Mouse (Mus musculus) adipocyte (in vitro differentiated cells): Measurements from ENCODE around the gene Gm20696.
A peak's percentile ranks its signal among the peaks of the same experiment; 100 is the strongest.

ENCODE experiments used
- DNase-seq: peaks from one replicate; pipeline ENCODE4 v3.0.0-alpha.2; 2016; ENCODE audit warnings: low spot score

Gm20696 gene

DNA sequence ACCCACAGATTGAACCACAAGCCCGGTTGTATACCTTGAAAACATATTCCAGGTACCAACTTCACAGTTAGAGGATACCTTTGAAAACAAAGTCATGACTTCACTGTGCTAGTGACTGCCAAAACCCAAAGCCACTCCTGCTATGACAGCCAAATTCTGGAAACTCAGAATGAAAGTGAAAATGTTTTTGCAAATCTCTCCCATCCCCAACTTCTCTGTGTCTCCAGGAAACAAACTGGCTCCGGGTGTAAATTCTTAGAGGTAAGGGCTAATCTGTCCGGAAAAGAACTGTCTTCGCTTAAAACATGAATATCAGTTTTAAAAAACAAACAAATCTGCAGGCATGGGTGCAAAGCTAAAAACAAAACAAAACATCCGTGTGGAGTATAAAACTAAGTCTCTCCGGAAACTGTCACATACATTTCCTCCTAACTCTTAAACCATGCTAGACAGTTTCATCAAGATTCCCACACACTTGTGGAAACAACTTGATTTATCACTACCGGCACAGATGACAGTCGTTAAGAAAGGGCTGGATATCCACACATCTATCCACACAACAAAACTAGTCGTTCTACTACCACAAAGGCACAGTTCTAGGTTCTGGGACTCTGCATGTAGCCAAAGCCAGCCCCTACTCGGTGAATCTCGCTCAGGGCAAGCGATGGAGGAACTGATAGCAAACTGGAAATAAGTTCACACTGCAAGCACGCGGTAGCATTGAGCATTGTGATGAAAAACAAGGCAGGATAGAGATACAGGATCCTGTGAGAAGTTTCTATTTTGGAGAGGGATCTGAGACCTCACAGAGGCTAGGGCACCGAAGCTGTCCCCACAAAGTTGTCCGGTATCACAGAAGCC lies 910 bp downstream of the Gm20696 start:
- DNase-seq = peak; percentile 28

DNA sequence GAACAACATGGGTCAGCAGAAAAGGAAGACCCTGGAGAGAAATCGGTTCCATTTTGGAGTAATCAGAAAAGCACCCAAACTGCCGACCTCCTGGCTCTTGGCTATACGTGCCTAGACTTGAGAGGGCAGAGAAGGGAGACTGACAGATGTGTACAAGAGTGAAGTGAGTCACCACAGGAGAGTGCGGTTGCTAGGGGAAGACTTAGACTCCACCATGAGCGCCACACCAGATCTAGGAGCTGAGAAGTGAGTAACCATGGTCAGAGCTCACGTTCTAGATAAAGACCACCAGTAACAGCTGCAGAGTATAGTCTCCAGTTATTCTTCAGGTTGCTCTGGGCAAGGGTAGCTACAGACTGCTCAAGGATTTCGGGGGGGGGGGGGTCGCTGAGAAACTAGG lies 3.4 kb downstream of the Gm20696 start:
- DNase-seq = no peak

DNA sequence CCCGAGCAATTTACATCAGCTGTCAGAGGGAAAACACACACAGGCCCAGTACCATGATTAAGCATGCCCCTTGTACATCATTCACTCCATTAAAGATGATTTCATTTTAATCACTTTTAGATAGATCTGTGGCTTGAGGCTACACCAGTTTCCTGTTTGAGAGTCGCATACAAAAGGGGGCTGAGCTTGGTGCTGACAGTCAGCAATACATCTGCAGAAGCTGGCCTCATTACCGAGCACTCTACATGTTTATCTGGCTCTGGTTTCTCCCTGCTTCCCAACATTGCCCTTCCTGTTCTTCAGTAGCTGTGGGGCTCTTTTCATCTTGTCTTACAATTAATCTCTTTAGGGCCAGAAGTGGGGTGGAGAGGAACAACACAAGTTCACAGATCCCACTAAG lies 6.2 kb downstream of the Gm20696 start:
- no peak for DNase-seq

- DNase-seq = no peak
Observed at GRCm38 (mm10) chr6:99658586-99658985, 8.0 kb downstream of the Gm20696 start.

- DNase-seq = no peak
Observed at GRCm38 (mm10) chr6:99656088-99656487, 10.5 kb downstream of the Gm20696 start.

GRCm38 (mm10) chr6:99655488-99655887 lies 11.1 kb downstream of the Gm20696 start:
- DNase-seq = no peak

DNA sequence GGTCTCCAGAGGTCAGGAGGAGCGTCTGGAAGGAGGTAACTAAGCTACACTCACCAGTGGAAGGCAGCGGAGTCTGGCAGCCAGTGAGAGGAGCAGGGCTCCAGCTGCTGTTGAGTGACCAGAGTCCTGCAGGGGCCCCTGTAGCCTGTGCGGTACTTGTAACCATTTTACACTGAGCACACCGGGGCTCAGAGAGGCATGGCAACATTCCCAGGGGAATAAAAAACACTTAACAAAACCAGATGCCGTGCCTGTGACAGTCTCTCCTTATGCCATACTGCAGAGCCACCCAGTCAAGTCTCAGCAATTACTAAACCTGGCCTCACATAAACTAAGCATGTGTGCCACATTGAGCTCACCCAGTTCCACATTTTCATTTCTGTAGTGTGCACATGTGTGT lies 12.3 kb downstream of the Gm20696 start:
- no peak for DNase-seq

GRCm38 (mm10) chr6:99652341-99652740 lies 14.3 kb downstream of the Gm20696 start:
- DNase-seq = no peak

GRCm38 (mm10) chr6:99649307-99649706 lies 17.3 kb downstream of the Gm20696 start:
- DNase-seq = no peak

GRCm38 (mm10) chr6:99646344-99646743 lies 20.3 kb downstream of the Gm20696 start:
- no peak for DNase-seq

DNA sequence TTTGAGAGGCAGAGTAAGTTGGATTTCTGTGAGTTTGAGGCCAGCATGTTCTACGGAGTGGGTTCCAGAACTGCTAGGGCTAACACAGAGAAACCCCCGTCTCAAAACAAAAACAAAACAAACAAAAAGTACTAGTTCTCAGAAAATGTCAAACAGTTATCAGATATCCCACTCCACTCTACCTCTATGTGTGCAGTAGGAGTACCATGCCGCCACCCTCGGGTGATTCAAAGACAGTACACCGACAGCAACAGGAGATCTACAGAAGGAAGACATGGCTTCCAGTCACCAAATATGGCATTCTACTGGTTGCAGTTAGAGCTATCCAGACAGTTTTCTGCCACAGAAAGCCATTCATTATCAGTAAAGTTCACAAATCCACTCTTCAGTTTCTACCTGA lies 21.7 kb downstream of the Gm20696 start:
- DNase-seq = no peak

DNA sequence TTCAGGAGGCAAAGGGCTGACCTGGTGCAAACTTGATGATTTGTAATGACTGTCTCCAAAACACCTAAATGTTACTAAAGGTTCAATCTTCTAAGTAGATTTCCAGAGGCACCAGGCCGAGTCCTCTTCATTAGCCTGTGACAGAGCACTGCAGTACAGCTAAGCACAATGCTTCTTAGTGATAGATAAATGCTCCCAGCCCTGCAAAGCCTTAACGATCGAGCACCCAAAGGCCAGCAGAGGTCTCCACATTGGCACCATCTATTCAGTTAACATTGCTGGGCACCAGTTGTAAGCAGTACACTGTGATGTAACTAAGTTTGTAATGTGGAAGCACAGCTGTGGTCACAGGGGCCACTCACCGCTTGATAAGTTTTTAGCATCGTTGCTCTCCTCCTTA lies 22.2 kb downstream of the Gm20696 start:
- no peak for DNase-seq

DNA sequence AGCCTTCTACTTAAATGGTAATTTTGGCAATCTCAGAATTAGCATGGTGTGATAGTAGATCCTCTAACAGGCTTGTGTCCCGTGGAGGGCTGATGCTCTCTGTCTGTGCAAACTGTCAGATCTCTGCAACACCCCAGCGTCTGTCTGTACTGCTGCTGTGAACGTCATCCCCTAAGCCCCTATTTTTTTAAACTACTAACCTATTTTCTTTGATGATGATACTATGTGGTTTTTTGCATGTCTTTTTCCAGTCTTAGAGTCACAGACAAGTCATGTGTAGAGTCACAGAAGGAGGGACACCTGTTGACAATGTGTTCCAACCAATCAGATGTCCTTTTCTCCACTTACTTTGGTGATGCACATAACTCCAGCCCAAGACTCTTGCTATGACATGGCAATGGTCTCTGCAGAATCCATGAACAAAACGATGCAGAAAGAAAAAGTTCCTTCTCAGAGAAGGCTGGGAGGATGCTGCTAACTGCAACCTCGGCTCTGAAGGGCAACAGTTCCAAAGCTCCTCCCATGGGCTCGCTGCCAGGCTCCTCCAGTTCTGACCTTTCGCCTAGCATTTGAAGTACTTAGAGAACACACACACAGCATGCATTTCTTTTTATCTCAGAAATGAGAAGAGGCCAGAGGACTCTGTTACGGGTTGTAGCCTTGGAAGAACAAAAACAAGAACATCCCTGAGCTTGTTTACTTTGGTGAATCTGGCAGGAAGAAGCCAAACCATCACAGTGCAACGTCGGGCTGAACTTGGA lies 23.0 kb downstream of the Gm20696 start:
- peak; percentile 61 for DNase-seq

- no peak for DNase-seq
Observed at GRCm38 (mm10) chr6:99637456-99637855, 29.1 kb downstream of the Gm20696 start.

DNA sequence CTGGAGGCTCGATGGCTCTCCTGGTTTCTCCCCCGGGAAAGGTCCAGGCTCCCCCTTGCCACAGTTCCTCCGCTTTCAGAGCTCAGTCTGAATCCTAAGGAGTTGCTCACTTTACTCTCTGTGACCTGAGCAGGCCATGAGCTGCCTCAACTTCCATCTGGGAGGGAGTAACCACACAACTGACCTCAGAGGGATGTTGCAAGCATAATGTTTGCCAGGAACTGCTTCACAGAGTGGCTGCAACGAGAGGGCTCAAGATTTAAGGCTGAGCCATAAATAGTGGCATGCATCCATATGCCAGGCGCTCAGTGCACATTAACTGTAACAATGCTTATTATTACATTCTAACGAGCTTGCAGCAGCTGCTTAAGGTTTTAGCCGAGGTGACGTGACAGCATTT lies 29.8 kb downstream of the Gm20696 start:
- peak; percentile 17 for DNase-seq

DNA sequence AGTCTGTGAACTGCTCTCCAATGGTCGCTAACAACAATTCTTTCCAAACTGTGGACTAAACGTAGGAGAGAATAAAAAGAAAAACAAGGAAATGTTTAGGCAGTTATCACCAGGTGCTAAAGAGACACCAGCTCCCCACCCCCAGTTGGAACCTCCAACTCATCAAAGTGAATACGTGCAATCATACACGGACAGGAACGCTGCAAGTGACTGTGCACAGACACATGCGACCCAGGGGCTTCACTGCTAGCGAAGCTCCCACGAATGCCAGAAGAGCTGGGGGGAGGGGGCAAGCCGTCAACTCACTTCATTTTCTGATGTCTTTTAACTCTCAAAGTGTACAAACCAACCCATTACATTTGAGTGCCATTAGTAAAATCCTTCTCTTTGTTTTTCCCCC lies 30.5 kb downstream of the Gm20696 start:
- DNase-seq = no peak

DNA sequence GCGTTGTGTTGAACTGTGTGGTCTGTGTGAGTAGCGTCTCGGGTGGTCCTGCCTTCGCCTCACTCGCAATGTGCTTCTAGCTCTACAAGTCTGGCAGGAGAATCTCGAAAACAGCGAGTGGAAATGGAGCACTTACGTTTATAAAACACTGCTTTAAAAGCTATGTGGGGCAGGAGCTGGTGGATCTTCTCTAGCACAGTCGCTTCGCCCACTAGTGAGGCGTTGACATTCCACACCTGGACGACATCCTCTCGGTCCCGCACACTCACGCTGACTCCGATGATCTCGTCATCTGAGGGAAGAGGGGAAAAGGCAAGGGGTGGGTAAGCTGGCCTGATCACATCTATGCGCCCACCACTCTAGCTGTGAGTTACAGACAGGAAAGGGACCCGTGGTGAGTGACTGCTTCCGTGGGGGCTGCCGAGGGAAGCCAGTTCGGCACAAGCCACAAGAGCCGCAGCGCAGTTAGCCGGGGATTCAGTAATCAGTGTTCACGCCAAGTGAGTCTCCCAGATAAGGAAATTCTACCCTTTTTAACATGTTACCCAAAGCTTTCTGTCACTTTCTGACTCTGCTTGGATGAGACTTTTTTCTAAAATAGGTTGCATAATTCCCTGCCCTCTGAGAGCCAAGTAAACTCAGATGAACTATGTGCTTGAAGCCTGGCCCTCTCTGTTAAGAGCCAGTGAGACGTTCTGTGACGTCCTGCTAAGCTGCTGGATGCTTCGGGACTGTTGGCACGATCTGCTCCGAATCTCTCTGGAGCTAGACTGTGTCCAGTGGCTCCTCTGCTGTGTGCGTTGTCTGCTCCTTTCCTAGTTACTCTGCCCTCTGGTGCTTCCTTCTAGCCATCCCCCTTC lies 34.2 kb downstream of the Gm20696 start:
- DNase-seq = peak; percentile 81

GRCm38 (mm10) chr6:99631637-99632036 lies 35.0 kb downstream of the Gm20696 start:
- no peak for DNase-seq

DNA sequence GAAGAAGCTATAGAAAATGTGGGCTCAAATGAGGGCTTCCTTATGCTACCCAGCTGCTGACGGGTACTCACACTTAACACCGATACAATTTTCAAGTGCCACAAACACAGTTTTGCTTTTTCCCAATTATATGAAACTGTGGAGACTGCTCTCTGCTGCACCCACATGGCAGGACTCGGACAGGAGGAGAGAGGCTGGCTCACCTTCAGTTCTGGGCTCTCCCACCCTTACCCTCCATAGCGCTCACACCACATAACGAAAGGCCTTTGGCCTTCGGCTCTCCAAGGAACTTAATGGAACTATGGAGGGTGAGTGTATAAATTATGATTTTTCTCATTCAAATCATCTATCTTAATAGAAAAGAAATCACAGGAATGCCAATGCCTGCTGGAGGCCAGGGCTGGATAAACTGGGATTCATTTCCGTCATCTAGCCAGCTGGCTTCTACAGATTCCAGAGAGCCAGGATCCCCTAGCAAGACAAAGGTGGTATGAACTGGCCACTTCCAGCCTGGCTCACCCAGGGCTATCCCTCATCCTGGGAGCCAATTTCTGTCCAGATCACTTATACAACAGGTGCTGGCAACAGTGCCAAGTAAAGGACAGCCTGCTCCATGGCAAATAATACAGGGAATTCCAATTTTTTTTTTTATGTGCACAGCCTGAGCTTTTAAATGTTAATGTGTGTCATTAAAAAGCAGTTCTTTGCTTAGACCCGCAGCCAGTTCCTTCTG lies 36.7 kb downstream of the Gm20696 start:
- no peak for DNase-seq

DNA sequence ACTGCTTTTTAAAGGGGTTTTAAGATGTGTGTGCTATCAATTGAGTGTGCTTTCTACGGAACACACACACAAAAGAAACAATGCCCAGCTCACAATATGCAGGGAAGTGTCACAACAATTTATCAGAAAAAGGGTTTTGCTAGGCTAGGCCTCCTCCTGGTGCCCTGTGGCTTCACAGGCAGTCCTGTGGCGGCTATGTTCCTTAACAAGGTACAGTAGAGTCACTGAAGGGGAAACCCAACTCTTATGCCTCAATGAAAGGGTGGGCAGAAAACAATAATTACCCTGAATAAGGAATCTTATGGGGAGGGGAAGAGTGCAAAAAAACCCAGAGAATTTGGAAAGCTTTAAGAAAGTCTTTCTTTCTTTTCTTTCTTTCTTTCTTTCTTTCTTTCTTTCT lies 40.2 kb downstream of the Gm20696 start:
- DNase-seq = no peak

GRCm38 (mm10) chr6:99625803-99626202 lies 40.8 kb downstream of the Gm20696 start:
- no peak for DNase-seq

DNA sequence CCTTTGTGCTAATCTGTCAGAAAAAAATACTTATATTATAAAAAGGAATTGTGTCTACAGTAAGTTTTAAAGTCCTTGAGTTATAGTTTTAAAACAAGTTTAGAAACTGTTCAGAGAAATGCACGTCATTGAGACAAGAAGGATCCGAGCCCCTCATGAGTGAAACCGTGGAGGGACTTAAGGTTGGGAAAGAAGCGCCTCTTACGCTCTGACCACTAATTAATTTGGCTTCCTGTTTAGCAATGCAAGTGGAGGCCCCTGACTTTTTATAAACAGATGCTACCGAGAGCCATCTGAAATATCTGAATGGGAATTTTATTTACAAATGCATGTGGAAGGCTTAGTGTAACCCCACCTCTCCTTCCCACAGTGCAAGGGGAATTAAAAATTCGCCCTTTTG lies 41.3 kb downstream of the Gm20696 start:
- DNase-seq = no peak
